Mouse (Mus musculus): ENCODE measurements around the gene Vti1a.

DNA sequence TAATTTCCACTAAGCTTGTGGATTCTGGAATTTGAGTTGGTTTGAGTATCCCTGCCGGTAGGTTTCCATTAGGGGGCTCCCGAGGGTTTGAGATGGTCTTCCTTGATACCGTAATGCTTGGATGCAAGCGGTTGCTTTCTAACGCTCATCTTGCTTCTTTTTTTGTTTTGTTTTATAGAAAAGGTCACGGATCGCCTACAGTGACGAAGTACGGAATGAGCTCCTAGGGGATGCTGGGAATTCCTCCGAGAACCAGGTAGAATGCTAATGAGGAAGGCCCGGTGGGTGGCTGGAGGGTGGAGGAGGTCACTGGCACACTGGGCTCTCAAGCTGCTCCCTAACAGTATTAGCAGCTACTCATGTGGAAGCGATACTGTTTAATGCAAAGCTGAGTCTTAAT lies 64.7 kb downstream of the Vti1a start:
- no peak for TF ChIP-seq CTCF (conservative IDR thresholded peaks at IDR 0.05; ENCODE audit: low read length)
- TF ChIP-seq POU5F1 (IDR thresholded peaks at IDR 0.05; ENCODE audit: borderline replicate concordance, low read length) = no peak
